Mouse (Mus musculus) CH12.LX (cell line): Measurements from ENCODE around the gene Mks1. TPM values are rescaled to one million over a fixed set of nuclear protein-coding genes. Genes with fewer than 3 reads are reported as not detected.

Experiments used
- DNase-seq: peaks from one replicate; pipeline ENCODE4 v3.0.0-alpha.2; 2013; ENCODE audit errors: extremely low read depth
- H3K27ac ChIP-seq: 2 replicates; pipeline ENCODE4 v1.5.1; 2012; ENCODE audit warnings: low read depth, mild to moderate bottlenecking, control low read depth, moderate library complexity; ENCODE audit not compliant: insufficient read depth
- H3K27me3 ChIP-seq: replicated peaks from 2 replicates; pipeline ENCODE3; 2012; ENCODE audit warnings: inconsistent platforms
- H3K36me3 ChIP-seq, 2 experiments: replicated peaks in 1 of 2; 2 replicates each; pipeline versions ENCODE3 to v1.6.1; 2012; ENCODE audit warnings: inconsistent platforms in 1 of 2, low read length in 1 of 2, mild to moderate bottlenecking in 1 of 2, mixed read lengths in 1 of 2, moderate library complexity in 1 of 2; ENCODE audit not compliant: control insufficient read depth in 1 of 2, insufficient read depth in 1 of 2
- H3K4me1 ChIP-seq, 2 experiments: 2 replicates each; pipeline ENCODE4 v1.6.1; 2012; ENCODE audit warnings: inconsistent platforms in 1 of 2, moderate library complexity in 1 of 2; ENCODE audit not compliant: insufficient read depth in 2 of 2, control insufficient read depth in 1 of 2
- H3K4me2 ChIP-seq: 2 replicates; pipeline ENCODE4 v1.6.1; 2012; ENCODE audit warnings: low read depth, mild to moderate bottlenecking, control low read depth; ENCODE audit not compliant: poor library complexity, insufficient read depth, severe bottlenecking
- H3K4me3 ChIP-seq, 3 experiments: fragments of 150-350 bp in 1 of 3; sonication (generic) in 1 of 3; replicated peaks in 1 of 3; 2 replicates each; pipeline versions ENCODE3 to v1.5.1; 2011 to 2012; ENCODE audit warnings: low read depth in 2 of 3, low read length in 2 of 3, mild to moderate bottlenecking in 2 of 3, moderate library complexity in 2 of 3, control low read depth in 1 of 3, improper control_type of control experiment in 1 of 3, inconsistent platforms in 1 of 3, mixed read lengths in 1 of 3; ENCODE audit not compliant: poor library complexity in 1 of 3
- H3K79me2 ChIP-seq: replicated peaks from 2 replicates; pipeline ENCODE4 v1.6.1; 2012; ENCODE audit warnings: mild to moderate bottlenecking, moderate library complexity; ENCODE audit not compliant: control insufficient read depth, poor library complexity, insufficient read depth, severe bottlenecking; ENCODE audit errors: extremely low read depth
- H3K9ac ChIP-seq: 2 replicates; pipeline ENCODE4 v1.6.1; 2012; ENCODE audit warnings: low read depth, mild to moderate bottlenecking, control low read depth, moderate library complexity; ENCODE audit not compliant: insufficient read depth
- H3K9me3 ChIP-seq: replicated peaks from 2 replicates; pipeline ENCODE3; 2012; ENCODE audit warnings: low read length, inconsistent platforms, mixed read lengths
- BHLHE40 ChIP-seq: IDR thresholded peaks from 2 replicates; pipeline ENCODE4 v1.6.1; 2011; ENCODE audit warnings: mild to moderate bottlenecking, low read depth, low read length, improper control_type of control experiment
- CHD1 ChIP-seq: IDR thresholded peaks from 2 replicates; pipeline ENCODE4 v1.6.1; 2012; ENCODE audit warnings: low read depth, low read length, improper control_type of control experiment, inconsistent platforms
- CHD2 ChIP-seq: IDR thresholded peaks from 2 replicates; pipeline ENCODE4 v1.6.1; 2011; ENCODE audit warnings: low read length, improper control_type of control experiment
- CTCF ChIP-seq, 2 experiments: IDR thresholded peaks in 1 of 2; conservative IDR thresholded peaks in 1 of 2; 2 replicates each; pipeline ENCODE4 v1.5.1; 2011 to 2012; ENCODE audit warnings: low read depth in 2 of 2, low read length in 2 of 2, improper control_type of control experiment in 1 of 2, inconsistent platforms in 1 of 2, mild to moderate bottlenecking in 1 of 2, moderate library complexity in 1 of 2
- E2F4 ChIP-seq: IDR thresholded peaks from 2 replicates; pipeline ENCODE4 v1.6.1; 2011; ENCODE audit warnings: low read depth, low read length, improper control_type of control experiment; ENCODE audit not compliant: insufficient replicate concordance
- MAZ ChIP-seq: IDR thresholded peaks from 2 replicates; pipeline ENCODE4 v1.6.1; 2012; ENCODE audit warnings: low read depth, mild to moderate bottlenecking, inconsistent platforms, low read length, improper control_type of control experiment, moderate library complexity
- MYC ChIP-seq: IDR thresholded peaks from 2 replicates; pipeline ENCODE4 v1.6.1; 2011; ENCODE audit warnings: low read depth, mild to moderate bottlenecking, improper control_type of control experiment, low read length
- NRF1 ChIP-seq: IDR thresholded peaks from 2 replicates; pipeline ENCODE4 v1.6.1; 2014; ENCODE audit warnings: low read depth, mild to moderate bottlenecking, inconsistent platforms, low read length, improper control_type of control experiment, moderate library complexity
- PAX5 ChIP-seq: IDR thresholded peaks from 2 replicates; pipeline ENCODE4 v1.6.1; 2012; ENCODE audit warnings: low read length, inconsistent platforms, mixed read lengths
- POLR2A ChIP-seq: IDR thresholded peaks from 2 replicates; pipeline ENCODE4 v1.6.1; 2011; ENCODE audit warnings: low read depth, mild to moderate bottlenecking, improper control_type of control experiment, low read length
- POLR2AphosphoS2 ChIP-seq: IDR thresholded peaks from 2 replicates; pipeline ENCODE4 v1.6.1; 2011; ENCODE audit warnings: low read depth, low read length, improper control_type of control experiment
- SMC3 ChIP-seq: IDR thresholded peaks from 2 replicates; pipeline ENCODE4 v1.6.1; 2011; ENCODE audit warnings: low read depth, low read length, improper control_type of control experiment
- TBP ChIP-seq: conservative IDR thresholded peaks from 2 replicates; pipeline ENCODE4 v1.6.1; 2011; ENCODE audit warnings: low read depth, low read length, improper control_type of control experiment
- ZC3H11A ChIP-seq: IDR thresholded peaks from 2 replicates; pipeline ENCODE4 v1.6.1; 2012; ENCODE audit warnings: low read depth, mild to moderate bottlenecking, inconsistent platforms, low read length, improper control_type of control experiment
- ZMIZ1 ChIP-seq: IDR thresholded peaks from 2 replicates; pipeline ENCODE4 v1.6.1; 2012; ENCODE audit warnings: low read depth, mild to moderate bottlenecking, inconsistent platforms, low read length, improper control_type of control experiment
- ZNF384 ChIP-seq: IDR thresholded peaks from 2 replicates; pipeline ENCODE4 v1.6.1; 2012; ENCODE audit warnings: low read depth, low read length, improper control_type of control experiment, inconsistent platforms
- dilution Hi-C: fragments of 300-500 bp; cut with MboI; formaldehyde crosslinking; loops from 2 replicates; pipeline ENCODE4 v1.14.3; 2020; ENCODE audit warnings: low sequenced_read_pairs; ENCODE audit not compliant: extremely low pct_unique_long_range_greater_than_20kb, extremely low pct_ligation_motif_present
- in situ Hi-C: fragments of 300-500 bp; cut with MboI; formaldehyde crosslinking; loops from 3 replicates; pipeline ENCODE4 v1.14.3; 2019; ENCODE audit warnings: low sequenced_read_pairs, low pct_ligation_motif_present, low pct_unique_long_range_greater_than_20kb, mixed read lengths
- polyA plus RNA-seq: library from polyadenylated mRNA; unstranded; fragments of >175 nt; gene quantifications from 2 replicates; pipeline ENCODE4 v1.2.1, GENCODE M21; 2012; ENCODE audit warnings: low read depth; ENCODE audit not compliant: insufficient read length
- total RNA-seq, 2 experiments: library from RNA; depleted of rRNA; stranded (reverse); fragments of 300-350 nt in 1 of 2; fragments of >200 nt in 1 of 2; gene quantifications; 2 replicates each; pipeline ENCODE4 v1.2.3; 2012 to 2014

The Mks1 gene
- total and polyA plus RNA-seq, 3 experiments, result 20.4 to 26.3 (median 24.4) TPM

DNA sequence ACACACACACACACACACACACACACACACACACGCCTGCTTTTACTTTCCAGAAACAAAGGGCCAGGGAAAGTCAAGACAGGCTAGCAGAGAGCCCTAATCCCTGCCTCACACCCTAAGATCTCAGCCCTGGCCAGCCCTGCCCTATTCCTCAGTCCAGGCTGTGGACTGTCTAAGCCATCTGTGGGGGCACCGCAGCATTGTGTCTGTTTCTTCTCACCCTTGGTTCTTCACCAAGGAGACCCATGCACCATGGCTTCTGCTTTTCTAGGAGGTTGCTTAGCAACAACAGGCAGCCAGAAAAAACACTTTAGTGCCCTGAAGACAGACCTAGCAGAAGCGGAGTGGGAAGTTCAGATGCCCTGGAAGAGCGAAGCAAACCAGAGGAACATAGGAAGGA, 41.6 kb upstream of the Mks1 start:
- Histone ChIP-seq H3K27me3 (peaks cover 2% of the 10 kb centered on the region), H3K4me2 (no peak overlapping the region), H3K4me3 (no peak overlapping the region), H3K9me3 (no peaks in the 10 kb centered on the region), H3K9ac (no peak overlapping the region), H3K79me2 (no peaks in the 10 kb centered on the region), H3K36me3 (no peaks in the 10 kb centered on the region), H3K4me1 (peaks cover 2 to 20% of the 10 kb centered on the region in 2 experiments; a peak in 1 of 4 replicates), H3K27ac (no peak overlapping the region)
- peak; percentile 10 for DNase-seq
- TF ChIP-seq NRF1 (no peak), ZNF384 (no peak), MYC (no peak), CHD1 (no peak), TBP (no peak), E2F4 (no peak), POLR2AphosphoS2 (no peak), CHD2 (no peak), CTCF (conservative IDR thresholded peaks at IDR 0.05 in 1 of 2, IDR thresholded peaks at IDR 0.05 in 1 of 2; ENCODE audit: low read depth in 2 of 2, low read length in 2 of 2) (no peak), ZMIZ1 (no peak), ZC3H11A (no peak), PAX5 (no peak), MAZ (no peak), POLR2A (no peak), SMC3 (no peak)
- in situ Hi-C loops, result no loop called here
- dilution Hi-C loops, result no loop called here

- no peak overlapping the region for H3K27ac ChIP-seq
- TF ChIP-seq BHLHE40 (0 out of 2 replicates have a peak, but pooled peaks have one; percentile 22), POLR2AphosphoS2 (no peak)
- H3K9me3 ChIP-seq, result no peaks in the 10 kb centered on the region
- peaks cover 2% of the 10 kb centered on the region for H3K27me3 ChIP-seq
- no peaks in the 10 kb centered on the region for H3K79me2 ChIP-seq
- no peaks in the 10 kb centered on the region for H3K36me3 ChIP-seq
- H3K9ac ChIP-seq, result no peak overlapping the region
- H3K4me3 ChIP-seq, result no peak overlapping the region
- dilution Hi-C loops (no loop called here), in situ Hi-C loops (no loop called here)
- peaks cover 0 to 4% of the 10 kb centered on the region in 2 experiments; a peak in 1 of 4 replicates for H3K4me1 ChIP-seq
- peak overlapping the region; percentile 33; the same call in 1 of the 2 replicates for H3K4me2 ChIP-seq
- no peak for DNase-seq
Observed at GRCm38 (mm10) chr11:87814831-87815230, 38.2 kb upstream of the Mks1 start.
